Mouse (Mus musculus) left cerebral cortex, adult 2 months (tissue): ENCODE results near the gene Ube2g1. TPM values are rescaled to one million over a fixed set of nuclear protein-coding genes. Genes with fewer than 3 reads are reported as not detected.

Experiments
- DNase-seq, 2 experiments: peaks; one replicate each; pipeline ENCODE4 v3.0.0; 2021 to 2022; ENCODE audit warnings: low spot score in 2 of 2, mixed read lengths in 1 of 2; ENCODE audit errors: extremely low spot score in 1 of 2
- H3K27ac ChIP-seq: fragments of 200-600 bp; 2 replicates; pipeline ENCODE4 v1.8.1; 2022
- H3K4me3 ChIP-seq: fragments of 200-600 bp; 2 replicates; pipeline ENCODE4 v1.8.1; 2022
- CTCF ChIP-seq: fragments of 200-600 bp; IDR thresholded peaks from 2 replicates; pipeline ENCODE4 v1.8.1; 2022; ENCODE audit warnings: antibody characterized with exemption, mild to moderate bottlenecking, moderate library complexity
- intact Hi-C: fragments of 180-260 bp; cut with DNase I; formaldehyde crosslinking; loops from one replicate; pipeline ENCODE4 v1.15.1; 2025
- total RNA-seq, 2 experiments: library from RNA; stranded (reverse); gene quantifications; 2 replicates each; pipeline ENCODE4 v1.2.3; 2021

Gene Ube2g1
- total RNA-seq, 2 experiments from 2014 or later: 51.2 to 52.2 TPM

DNA sequence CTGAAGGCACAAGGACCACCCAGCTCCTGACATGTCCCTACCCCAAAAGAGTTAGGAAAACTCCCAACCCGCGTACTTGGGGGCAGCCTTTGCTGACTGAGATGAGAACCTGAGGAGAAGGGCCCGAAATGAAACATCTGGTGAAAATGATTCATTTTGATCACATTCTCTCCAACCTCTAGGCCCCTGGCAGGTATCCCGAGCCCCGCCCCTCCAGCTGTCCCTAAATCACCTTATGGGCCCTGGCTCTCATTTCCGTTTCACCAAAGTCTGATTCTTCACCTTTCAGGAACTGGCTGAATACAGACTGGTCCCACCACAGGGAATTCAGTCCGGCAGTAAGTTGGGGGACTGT is 31.0 kb upstream of the Ube2g1 start:
- Histone ChIP-seq H3K27ac (no peak overlapping the region), H3K4me3 (peak overlapping the region; percentile 51)
- intact Hi-C loops: loop anchor here (10.0 kb wide), 2 partner anchors 279 to 469 kb away; partner anchors contain the start of gene Ncbp3
- TF ChIP-seq CTCF: no peak
- no peak for DNase-seq

DNA sequence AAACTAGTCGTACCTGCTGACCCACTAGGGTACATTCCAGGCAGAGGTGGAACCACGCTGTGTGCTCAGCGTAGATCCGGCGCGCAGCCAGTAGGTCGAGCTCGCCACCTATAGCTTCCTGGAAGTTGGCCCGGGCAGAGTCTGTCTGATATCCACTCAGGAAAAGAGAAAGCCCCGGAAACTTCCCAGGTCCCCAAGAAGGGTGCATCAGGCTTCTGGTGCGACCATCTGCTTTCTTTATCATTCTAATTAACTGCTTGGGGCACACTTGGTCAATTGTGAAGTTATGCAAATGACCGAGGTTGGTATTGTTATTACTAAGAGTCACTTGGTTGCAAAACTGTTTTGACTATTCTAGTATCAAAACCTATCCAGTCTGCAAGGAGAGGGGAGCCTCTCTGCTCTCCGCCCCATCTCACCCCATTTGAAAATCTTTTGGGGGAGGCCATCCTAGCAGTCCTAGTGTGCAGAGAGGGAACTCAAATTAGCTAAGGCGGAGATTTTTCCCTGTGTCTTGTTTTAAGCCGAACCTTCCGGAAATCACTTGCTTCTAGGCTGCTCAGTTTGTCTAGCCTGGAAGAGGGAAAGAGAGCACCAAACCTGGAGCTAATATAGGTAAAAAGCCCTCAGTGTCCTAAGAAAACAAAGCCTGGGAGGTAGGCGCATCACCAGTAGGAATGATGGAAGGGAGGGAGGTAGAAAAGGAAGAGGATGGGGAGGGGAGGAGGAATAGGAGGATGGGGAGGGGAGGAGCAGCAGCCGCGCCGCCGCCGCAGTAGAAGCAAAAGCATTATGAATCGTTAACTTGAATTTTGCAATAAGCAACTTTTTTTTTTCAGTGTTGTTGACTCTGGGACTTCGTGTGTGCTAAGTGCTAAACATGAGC is 30.4 kb upstream of the Ube2g1 start:
- no peak; the same call in 1 of the 2 replicates for TF ChIP-seq CTCF
- peak overlapping the region; percentile 51 for H3K4me3 ChIP-seq
- no peak for DNase-seq
- intact Hi-C loops: loop anchor here (10.0 kb wide), 2 partner anchors 278 to 468 kb away; partner anchors contain the start of gene Ncbp3
- 0 out of 2 replicates have a peak overlapping the region, but pooled peaks have one; percentile 6 for H3K27ac ChIP-seq

DNA sequence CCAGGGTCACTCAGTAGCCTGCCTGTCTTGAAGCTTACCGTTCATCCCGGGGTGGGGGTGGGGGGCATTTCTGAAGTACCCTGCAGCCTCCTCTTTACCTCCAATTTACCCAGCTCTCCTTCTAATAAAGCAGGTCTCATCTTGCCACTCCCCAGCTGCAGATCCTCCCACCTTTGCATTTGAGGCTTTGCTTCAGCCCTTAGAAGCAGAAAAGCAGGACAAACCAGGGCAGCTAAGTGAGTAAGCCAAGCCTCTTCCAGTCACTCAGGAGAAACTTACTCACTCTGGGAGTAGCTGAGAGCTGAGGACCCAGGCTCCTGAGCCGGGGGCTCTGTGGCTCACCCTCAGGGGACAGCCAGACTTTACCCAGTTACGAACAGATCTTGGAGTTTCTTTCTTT is 28.6 kb upstream of the Ube2g1 start:
- intact Hi-C loops: loop anchor here (10.0 kb wide), 2 partner anchors 276 to 466 kb away; partner anchors contain the start of gene Ncbp3
- Histone ChIP-seq H3K4me3 (no peak overlapping the region), H3K27ac (no peak overlapping the region)
- no peak for DNase-seq
- TF ChIP-seq CTCF: no peak

DNA sequence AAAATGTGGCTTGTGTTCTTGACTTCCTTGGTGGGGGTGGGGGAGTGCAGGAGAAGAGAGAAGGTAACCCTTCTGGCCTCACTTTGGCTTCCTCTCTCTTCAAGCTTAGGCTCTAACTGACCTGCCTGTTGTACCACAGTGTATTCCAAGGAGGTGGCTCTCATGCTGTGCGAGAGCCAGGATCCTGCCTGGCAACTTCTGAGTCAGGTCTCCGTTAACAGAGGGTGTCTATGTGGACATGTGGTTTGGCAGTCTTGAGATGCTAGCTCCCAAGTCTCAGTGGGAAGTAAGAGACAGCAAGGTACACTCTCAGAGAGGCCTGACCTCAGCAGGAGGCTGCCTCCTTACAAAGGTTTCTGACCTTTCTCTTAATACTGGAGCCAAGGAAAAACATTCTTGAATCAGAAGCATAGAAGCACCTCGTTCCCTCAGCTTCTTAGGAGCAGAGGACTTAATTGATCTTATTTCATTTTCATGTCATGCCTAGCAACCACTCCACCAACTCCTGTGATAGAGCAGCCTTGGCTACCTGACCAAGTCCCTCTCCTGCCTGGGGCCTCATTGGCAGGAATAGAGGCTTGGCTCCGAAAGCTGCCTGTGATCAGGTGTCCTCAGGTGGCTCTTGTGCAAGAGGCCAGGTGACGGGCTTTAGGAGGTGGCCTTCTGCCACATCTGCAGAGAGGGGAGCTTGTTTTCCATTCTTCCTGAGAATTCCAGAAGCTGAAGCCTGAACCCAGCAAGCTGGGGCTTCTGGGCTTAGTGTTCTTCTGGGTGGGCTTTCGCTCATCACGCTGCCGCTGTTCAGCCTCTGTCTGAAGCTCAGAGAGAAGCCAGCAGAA is 25.3 kb upstream of the Ube2g1 start:
- intact Hi-C loops: no loop called here
- no peak overlapping the region for H3K27ac ChIP-seq

DNA sequence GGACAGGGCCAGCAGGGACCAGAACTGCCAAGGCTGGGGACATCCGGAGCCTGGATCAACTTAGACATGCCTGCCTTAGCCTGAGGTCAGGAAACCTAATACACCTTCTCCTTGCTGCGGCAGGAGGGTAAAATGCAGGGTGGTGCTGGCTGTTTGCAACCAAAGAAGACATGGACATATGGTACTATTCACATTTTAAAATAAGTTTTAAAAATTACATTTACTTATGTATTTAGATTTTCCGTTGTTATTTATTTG is 24.7 kb upstream of the Ube2g1 start:
- intact Hi-C loops: no loop called here
- Histone ChIP-seq H3K27ac (no peak overlapping the region), H3K4me3 (no peak overlapping the region)
- no peak for DNase-seq
- no peak for TF ChIP-seq CTCF

More for the DNA sequence above, 25.3 kb upstream of the Ube2g1 start:
- TF ChIP-seq CTCF: no peak
- H3K4me3 ChIP-seq: no peak overlapping the region
- no peak for DNase-seq

DNA sequence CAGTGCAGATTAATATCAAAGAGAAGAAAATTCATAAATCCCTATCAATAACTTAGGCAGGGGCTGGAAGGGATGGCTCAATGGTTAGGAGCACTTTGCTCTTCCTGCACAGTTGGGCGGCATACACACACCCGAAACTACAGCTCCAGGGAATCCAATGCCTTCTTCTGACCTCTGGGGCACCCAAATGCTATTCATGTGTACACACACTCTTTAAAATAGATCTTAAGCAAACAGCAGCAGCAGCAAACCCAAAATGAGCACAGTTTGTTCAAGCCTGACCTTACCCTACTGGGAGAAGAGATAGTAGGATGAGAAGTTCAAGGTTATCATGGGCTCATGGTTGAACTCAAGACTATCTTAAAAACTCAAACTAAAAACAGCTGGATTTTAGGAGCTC is 24.0 kb upstream of the Ube2g1 start:
- TF ChIP-seq CTCF: no peak
- Histone ChIP-seq H3K4me3 (no peak overlapping the region), H3K27ac (no peak overlapping the region)
- intact Hi-C loops: no loop called here
- no peak for DNase-seq

DNA sequence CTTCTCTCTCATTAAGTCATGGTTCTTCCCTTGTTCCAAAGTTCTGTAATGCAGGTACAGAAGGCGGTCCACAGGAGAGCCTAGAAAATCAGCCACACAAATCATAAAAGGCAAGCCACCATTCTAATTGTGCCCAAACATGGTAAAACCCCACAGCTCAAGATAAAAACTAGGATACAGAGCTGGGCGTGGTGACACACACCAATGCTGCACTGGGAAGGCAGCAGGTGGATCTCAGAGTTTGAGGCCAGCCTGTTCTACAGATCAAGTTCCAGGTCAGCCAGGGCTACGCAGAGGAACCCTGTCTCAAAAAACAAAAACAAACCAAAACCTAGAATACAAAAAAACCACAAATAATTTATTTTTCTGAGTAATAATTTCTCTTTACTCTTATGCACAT is 20.5 kb upstream of the Ube2g1 start:
- intact Hi-C loops: no loop called here
- no peak for TF ChIP-seq CTCF
- no peak overlapping the region for H3K27ac ChIP-seq
- no peak for DNase-seq
- no peak overlapping the region for H3K4me3 ChIP-seq

DNA sequence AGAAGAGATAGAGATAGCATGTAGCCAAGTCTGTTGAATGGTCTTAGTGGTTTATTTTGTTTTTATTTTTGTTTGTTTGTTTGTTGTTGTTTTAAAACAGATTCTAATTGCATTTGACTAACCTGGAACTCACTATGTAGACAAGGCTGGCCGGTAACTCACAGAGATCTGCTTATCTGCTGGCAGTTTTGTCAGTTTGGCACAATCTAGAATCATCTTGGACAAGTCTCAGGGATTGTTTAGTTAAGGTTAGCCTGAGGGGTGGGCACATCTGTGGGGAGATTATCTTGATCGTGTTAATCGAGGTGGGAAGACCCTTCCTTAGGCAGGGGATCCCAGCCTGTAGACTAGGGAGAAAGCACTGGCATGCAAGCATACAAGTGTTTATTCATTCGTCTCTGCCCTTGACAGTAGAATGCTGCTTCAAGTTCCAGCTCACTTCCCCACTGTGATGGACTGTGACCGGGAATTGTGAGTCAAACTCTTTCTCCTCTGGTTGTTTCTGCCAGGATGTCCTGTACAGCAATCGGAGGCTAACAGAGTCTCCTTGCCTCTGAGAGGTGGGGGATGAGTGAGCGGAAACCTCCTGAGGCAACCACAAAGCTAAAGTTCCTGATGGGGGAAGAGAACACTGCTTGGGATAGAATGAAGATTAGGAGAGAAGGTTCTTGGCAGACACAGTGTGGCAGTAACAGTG is 19.4 kb upstream of the Ube2g1 start:
- DNase-seq: no peak
- Histone ChIP-seq H3K4me3 (no peak overlapping the region), H3K27ac (no peak overlapping the region)
- intact Hi-C loops: no loop called here
- no peak for TF ChIP-seq CTCF

DNA sequence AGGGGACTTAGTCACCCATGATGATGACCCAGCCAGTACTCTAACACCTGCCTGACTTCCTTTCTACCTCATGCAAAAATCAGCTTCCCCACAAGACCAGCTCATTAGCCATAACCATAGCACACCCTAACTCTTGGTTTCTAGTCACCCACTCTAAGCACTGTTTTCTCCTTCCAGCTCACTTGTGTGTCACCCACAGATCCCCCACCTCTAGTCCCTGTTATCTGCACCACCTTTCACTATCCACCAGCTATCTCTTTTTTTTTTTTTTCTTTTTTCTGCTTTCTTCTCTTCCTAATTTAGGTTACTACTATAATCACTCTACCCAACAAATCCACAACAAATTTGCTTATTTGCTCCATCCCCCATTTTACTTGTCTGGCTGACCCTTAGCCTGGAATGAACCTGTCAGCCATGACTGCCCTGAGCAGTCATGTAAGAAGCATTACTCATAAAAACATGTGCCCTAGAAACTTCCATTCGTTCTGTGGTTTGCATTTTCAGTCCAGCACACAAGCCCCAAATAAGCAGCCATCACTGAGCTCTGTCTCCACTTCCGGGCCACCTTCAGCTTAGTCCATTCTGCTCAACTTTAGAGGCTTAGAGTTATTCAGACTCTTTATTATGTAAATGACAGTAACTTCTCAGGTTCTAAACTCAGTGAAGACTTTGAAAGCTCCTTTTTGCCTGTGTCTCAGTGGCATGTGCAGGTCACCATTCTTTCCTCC is 11.9 kb upstream of the Ube2g1 start:
- no peak for DNase-seq
- intact Hi-C loops: no loop called here
- TF ChIP-seq CTCF: no peak
- Histone ChIP-seq H3K27ac (no peak overlapping the region), H3K4me3 (no peak overlapping the region)

DNA sequence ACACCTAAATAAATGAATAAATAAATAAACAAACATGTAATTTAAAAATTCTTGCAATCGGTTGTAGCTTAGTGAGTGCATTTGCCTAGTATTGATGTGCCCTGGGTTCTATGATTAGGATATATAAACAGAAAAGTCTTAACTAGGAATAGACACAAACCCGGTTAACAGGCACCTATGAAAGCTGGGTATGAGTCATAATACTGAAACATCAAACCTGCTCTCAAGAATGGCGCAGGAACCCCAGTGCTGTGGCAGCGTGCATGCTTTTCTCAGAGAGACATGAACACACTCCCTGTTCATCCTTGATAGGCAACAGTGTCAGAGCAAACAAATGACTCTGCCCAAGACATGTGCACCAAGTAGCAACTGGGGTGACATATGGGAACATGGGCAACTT is 9.3 kb upstream of the Ube2g1 start:
- DNase-seq: no peak
- Histone ChIP-seq H3K27ac (no peak overlapping the region), H3K4me3 (no peak overlapping the region)
- intact Hi-C loops: no loop called here
- TF ChIP-seq CTCF: no peak

DNA sequence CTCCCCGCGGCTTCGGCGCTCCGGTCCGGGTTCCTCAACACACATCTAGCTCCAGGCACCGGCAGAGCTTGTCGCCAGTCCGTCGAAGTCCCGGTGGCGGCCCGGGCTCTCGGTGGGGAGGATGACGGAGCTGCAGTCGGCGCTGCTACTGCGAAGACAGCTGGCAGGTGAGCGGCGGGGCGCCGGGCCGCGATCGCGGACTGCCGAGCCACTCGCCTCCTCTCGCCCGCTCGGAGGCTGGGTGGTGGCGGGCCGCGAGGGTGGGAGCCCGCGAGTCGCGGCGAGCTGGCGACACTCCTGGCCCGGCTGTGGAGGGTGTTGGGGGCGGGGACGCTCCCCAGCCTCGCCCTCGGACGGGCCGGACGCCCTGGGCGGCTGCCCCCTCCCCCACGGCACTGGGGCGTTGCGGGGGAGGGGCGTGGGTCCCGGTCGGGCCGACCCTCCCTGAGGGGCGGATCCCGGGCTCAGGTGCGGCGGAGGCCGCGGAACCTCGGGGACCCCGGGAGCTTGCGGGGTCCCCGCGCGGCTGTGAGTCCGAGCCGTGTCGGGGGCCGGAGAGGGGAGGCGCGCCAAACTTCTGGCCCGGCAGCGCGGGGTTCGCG is 487 bp downstream of the Ube2g1 start:
- intact Hi-C loops: loop anchor here (2.0 to 5.0 kb wide), 3 partner anchors 83 to 190 kb away; partner anchors contain the start of genes Ankfy1, Cyb5d2 and Zzef1
- peak; percentile 55 to 74 for DNase-seq
- Histone ChIP-seq H3K27ac (peak overlapping the region; percentile 98), H3K4me3 (peak overlapping the region; percentile 79)
- TF ChIP-seq CTCF: no peak
